Mouse (Mus musculus) E14TG2a.4 (cell line): ENCODE results near the gene Syn3.
"Not testable (repeated sequence)": the region's sequence is repeated elsewhere in the genome, so short reads cannot be mapped to it uniquely, and the experiment has no call there.

Experiments used
- H3K27me3 ChIP-seq: 2 replicates; pipeline ENCODE4 v1.6.1; 2014; ENCODE audit warnings: low read length, control low read depth; ENCODE audit not compliant: insufficient read depth
- H3K36me3 ChIP-seq: 2 replicates; pipeline ENCODE4 v1.6.1; 2014; ENCODE audit warnings: low read length, control low read depth; ENCODE audit not compliant: insufficient read depth
- H3K4me1 ChIP-seq: replicated peaks from 2 replicates; pipeline ENCODE4 v1.6.1; 2014; ENCODE audit warnings: low read depth, low read length, control low read depth
- H3K4me3 ChIP-seq: replicated peaks from 2 replicates; pipeline ENCODE4 v1.5.1; 2014; ENCODE audit warnings: mild to moderate bottlenecking, low read length
- H3K9me3 ChIP-seq: 2 replicates; pipeline ENCODE4 v1.6.1; 2014; ENCODE audit warnings: low read length, control low read depth
- CTCF ChIP-seq: conservative IDR thresholded peaks from 2 replicates; pipeline ENCODE4 v1.5.1; 2014; ENCODE audit warnings: low read length
- NANOG ChIP-seq: IDR thresholded peaks from 2 replicates; pipeline ENCODE4 v1.6.1; 2014; ENCODE audit warnings: borderline replicate concordance, low read length, mixed read lengths
- POU5F1 ChIP-seq: IDR thresholded peaks from 2 replicates; pipeline ENCODE4 v1.6.1; 2014; ENCODE audit warnings: low read length, borderline replicate concordance

The Syn3 gene

DNA sequence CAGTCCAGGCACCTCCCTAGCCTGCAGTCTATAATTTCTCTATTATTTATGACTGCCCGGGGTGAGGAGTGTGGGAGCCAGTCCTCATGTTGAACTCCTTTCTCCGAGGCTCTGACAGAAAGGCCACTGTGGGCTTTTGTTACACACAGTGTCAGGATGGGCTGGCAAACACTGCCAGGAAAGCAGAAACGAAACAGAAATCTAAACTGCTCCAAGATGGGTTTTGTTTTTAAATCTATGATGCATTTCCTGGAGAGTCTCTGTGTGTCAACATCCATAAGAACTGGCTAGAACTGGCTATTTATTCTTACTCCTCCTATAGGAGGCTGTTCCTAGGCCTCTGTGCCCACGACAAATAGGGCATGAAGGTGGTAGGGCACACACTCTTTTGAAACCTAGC is 374.6 kb downstream of the Syn3 start:
- no peaks in the 10 kb centered on the region for H3K27me3 ChIP-seq
- H3K36me3 ChIP-seq = no peaks in the 10 kb centered on the region
- H3K4me3 ChIP-seq = no peak overlapping the region
- TF ChIP-seq NANOG (no peak), POU5F1 (no peak), CTCF (no peak)
- H3K4me1 ChIP-seq = no peaks in the 10 kb centered on the region
- peaks cover 18% of the 10 kb centered on the region for H3K9me3 ChIP-seq

DNA sequence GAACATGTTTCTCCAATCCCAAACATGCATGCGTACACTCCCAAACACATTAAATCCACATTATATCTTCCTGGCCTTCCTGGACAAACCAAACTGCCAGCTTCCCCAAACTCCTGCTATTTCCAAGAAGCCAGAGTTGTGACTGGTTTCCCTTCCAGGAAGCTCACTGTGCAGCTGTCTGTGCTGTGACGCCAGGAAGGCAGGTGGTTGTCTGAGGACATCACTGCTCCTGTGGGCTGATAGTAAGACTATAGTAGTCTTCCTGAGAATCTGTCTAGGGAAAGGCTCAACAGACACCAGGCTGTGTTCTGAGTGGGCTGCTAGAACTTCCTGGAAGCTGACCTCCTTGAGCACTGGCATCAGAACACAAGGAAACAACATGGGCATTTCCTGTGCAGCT is 375.5 kb downstream of the Syn3 start:
- H3K4me1 ChIP-seq = no peaks in the 10 kb centered on the region
- no peaks in the 10 kb centered on the region for H3K36me3 ChIP-seq
- TF ChIP-seq POU5F1 (no peak), NANOG (no peak), CTCF (no peak)
- no peak overlapping the region for H3K4me3 ChIP-seq
- H3K9me3 ChIP-seq = peaks cover 18% of the 10 kb centered on the region
- H3K27me3 ChIP-seq = no peaks in the 10 kb centered on the region

DNA sequence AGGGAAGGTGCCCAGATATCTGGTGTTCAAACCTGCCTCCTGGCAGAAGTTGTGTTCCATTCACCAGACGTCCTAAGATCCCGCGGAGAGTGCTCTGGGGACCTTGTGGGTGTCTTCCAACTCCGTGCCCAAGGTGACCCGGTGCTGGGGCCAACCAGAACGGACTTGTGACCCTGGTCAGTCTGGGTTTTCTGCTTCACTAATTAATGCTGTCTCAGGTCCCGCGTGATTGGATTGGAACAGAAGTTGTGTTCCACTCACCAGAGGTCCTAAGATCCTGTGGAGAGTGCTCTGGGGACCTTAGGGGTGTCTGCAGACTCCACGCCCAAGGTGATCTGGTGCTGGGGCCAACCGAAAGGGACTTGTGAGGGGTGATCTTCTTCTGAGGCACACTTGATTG is 376.2 kb downstream of the Syn3 start:
- not testable (repeated sequence) for H3K4me1 ChIP-seq, H3K4me3 ChIP-seq, H3K36me3 ChIP-seq, H3K27me3 ChIP-seq
- peaks cover 18% of the 10 kb centered on the region for H3K9me3 ChIP-seq

DNA sequence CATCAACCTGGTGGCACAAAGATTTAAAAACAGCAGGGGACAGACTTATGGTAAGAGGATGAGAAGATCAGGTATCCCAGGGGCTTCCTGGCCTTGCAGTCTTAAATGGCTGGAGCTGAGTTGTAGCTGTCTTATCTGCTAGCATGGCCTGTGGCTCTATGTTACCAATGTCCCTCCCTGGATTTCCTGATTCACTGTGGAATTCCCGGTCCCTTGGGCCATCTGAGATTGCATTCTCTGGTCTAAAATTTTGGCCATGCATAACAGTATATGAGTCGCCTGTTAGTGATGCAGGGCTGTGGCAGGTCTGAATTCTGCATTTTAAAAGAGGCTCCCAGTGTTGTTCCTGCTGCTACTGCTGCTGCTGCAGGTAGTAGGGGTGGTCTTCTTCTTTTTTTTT is 382.4 kb downstream of the Syn3 start:
- H3K36me3 ChIP-seq = no peaks in the 10 kb centered on the region
- H3K4me1 ChIP-seq = no peaks in the 10 kb centered on the region
- no peak for TF ChIP-seq CTCF
- TF ChIP-seq POU5F1 = no peak
- TF ChIP-seq NANOG = no peak

DNA sequence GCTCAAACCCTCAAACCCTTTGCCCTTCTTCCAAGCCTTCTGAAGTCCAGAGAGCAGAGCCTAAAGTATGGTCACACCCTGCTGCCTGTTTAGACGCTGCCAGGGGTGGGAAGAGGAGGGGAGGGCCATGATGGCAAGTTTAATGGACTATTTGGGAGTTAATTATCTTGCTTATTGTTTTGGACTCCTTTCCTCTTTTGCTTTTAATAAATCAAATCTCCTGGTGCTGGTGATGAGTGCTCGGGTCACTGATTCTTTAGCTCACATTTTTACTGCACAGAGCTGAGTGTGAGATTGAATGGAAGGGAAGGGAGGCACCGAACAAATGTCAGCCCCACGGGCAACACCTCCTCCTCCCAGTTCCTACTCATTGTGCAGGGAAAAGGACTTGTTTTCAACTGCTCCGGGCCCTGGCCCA is 384.3 kb downstream of the Syn3 start:
- Histone ChIP-seq H3K4me1 (no peaks in the 10 kb centered on the region), H3K9me3 (no peaks in the 10 kb centered on the region), H3K4me3 (no peak overlapping the region), H3K27me3 (no peaks in the 10 kb centered on the region), H3K36me3 (no peaks in the 10 kb centered on the region)
- TF ChIP-seq NANOG (no peak), POU5F1 (no peak), CTCF (no peak)

More for the DNA sequence above, 382.4 kb downstream of the Syn3 start:
- Histone ChIP-seq H3K9me3 (no peaks in the 10 kb centered on the region), H3K27me3 (no peaks in the 10 kb centered on the region), H3K4me3 (no peak overlapping the region)

DNA sequence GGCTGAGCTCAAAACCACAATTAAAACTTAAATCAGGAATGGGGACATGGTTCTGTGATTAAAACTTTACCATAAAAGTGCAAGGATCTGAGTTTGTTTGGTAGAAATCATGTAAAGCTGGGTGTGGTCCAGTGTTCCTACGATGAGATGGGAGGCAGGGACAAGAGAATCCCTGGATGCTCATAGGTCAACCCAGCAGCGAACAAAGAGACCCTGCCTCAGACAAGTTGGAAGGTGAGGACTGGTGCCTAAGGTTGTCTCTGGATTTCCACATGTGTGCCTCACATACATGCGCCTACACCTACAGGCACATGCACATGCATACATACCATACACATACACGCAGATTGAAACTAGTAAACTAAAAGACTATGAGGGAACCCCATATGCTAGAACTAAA is 389.9 kb downstream of the Syn3 start:
- no peaks in the 10 kb centered on the region for H3K36me3 ChIP-seq
- H3K9me3 ChIP-seq = no peaks in the 10 kb centered on the region
- TF ChIP-seq NANOG (no peak), POU5F1 (no peak), CTCF (no peak)
- H3K27me3 ChIP-seq = no peaks in the 10 kb centered on the region
- no peaks in the 10 kb centered on the region for H3K4me1 ChIP-seq
- no peak overlapping the region for H3K4me3 ChIP-seq

DNA sequence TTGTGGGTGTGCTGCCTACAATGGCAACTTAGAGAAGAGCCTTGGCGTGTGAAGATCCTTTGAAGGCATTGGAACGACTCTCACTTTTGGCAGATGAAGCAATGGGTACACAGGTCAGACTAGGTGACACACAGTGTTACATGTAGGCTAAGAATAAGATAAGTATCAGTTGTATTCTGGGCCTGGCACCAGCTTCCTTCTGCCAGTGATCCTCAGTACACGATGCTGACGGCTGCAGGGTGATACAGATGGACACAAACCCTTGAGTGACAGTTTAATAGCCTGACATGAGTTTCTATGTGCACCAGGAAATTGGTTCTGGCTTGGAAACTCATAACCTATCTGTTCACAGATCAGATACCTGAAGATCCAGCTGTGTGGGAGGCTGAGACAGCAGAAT is 391.0 kb downstream of the Syn3 start:
- H3K4me3 ChIP-seq = no peak overlapping the region
- no peaks in the 10 kb centered on the region for H3K27me3 ChIP-seq
- H3K36me3 ChIP-seq = no peaks in the 10 kb centered on the region
- TF ChIP-seq POU5F1 (no peak), NANOG (no peak), CTCF (no peak)
- no peaks in the 10 kb centered on the region for H3K4me1 ChIP-seq
- H3K9me3 ChIP-seq = no peaks in the 10 kb centered on the region

DNA sequence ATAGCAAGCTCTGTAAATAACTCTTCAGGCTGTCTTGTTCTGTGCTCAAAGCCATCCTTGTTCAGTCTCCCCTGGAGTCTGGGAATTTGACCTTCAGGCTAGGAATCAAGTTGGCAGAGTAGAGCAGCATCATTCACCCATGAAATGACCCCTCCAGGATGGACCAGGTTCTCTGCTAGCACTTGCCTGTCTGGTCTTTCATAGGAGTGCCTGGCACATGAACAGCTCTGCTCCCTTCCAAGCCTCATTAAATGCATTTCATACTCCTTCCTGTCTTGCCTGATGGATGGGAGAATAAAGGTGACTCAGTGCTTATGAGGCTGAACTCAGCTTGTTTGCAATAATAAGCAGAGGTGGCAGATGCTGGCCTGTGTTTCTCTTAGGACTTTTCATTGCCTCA is 394.7 kb downstream of the Syn3 start:
- H3K36me3 ChIP-seq = no peaks in the 10 kb centered on the region
- H3K4me1 ChIP-seq = no peaks in the 10 kb centered on the region
- no peaks in the 10 kb centered on the region for H3K9me3 ChIP-seq
- H3K4me3 ChIP-seq = no peak overlapping the region
- H3K27me3 ChIP-seq = no peaks in the 10 kb centered on the region
- TF ChIP-seq CTCF (no peak), NANOG (no peak), POU5F1 (no peak)

DNA sequence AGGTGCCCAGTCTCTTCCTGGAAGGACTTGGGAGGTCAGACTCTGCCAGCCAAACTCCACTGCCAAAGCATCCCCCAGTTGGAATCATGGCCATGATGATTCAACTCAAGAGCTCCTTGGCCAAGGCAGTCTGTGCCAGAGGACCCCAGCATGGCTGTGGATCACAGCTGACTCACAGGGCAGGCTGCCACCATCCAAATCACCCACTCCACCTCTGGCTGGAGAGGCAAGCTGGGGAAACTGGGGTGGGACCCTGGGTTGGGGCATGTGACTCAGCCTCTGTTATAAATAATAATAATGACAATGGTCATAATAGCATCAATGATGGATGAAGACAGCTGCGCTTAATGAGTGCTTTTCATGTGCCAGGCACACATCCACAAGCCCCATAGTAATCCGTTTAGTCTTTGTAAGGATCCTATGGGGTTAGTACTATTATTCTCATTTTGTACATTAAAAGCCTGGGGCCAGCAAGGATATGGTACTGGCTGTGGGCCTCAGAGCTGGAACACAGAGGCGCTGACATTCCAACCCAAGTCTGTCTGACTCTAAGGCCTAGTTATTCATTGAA is 398.3 kb downstream of the Syn3 start:
- Histone ChIP-seq H3K9me3 (no peaks in the 10 kb centered on the region), H3K4me3 (no peak overlapping the region), H3K36me3 (no peaks in the 10 kb centered on the region), H3K4me1 (0 out of 2 replicates have a peak, but pooled peaks cover 3% of the 10 kb centered on the region), H3K27me3 (no peaks in the 10 kb centered on the region)
- no peak for TF ChIP-seq POU5F1
- TF ChIP-seq NANOG = no peak
- TF ChIP-seq CTCF = no peak
